Mouse (Mus musculus): Measurements from ENCODE around the gene Casp6. TPM values are rescaled to one million over a fixed set of nuclear protein-coding genes. Genes with fewer than 3 reads are reported as not detected.

Casp6 gene
- total RNA-seq (2023): 10 to 100 TPM in 1 of 2 experiments, 1 to 10 TPM in 1; 9.2 to 10.1 TPM

DNA sequence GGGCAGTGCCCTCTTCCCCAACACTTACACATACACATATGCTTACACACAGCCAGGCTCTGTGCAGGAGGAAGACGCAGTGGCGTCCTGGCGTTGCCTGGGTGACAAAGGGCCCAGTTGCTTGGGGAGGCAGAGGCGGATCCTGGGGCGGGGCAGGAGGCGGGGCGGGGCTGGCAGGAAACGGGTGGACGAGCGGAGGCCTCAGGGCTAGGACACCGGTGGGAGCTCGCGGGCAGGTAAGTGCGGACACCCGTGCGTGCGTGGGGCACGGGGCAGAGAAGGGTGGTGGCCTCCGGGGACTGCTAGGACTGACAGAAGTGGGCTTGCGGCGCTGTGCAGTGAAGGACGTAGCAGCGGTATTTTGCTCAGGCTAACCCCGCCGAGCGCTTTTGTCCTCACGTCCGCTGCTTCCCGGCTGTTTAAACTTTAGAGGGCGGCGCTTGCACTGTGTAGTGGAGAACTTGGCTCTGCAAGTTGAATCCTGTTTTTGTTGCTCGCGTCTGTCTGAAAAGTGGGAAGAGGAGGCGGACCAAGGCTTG, at the start of gene Casp6:
Gene Casp6 (plus strand): TSS at position 155 of the 539 bp plus-strand sequence.

GRCm38 (mm10) chr3:129878405-129879021, 22.7 kb upstream of the Casp6 start, which contains the start of gene Pla2g12a:
Pla2g12a (plus strand) TSS chr3:129878606.

Other genes starting within 250 kb of the Casp6 start
- gene Egf, start 146.1 kb upstream of the Casp6 start, total RNA-seq (2023): under 1 TPM; 0.33 to 0.96 TPM
- not detected for gene Lrit3, start 97.4 kb upstream of the Casp6 start, total RNA-seq (2023)
- under 1 TPM in 1 of 2 experiments, not detected in 1; 0.22 TPM for gene Rrh, start 78.8 kb upstream of the Casp6 start, total RNA-seq (2023)
- gene Gar1, start 70.0 kb upstream of the Casp6 start, total RNA-seq (2023): 10 to 100 TPM; 24.3 to 27.6 TPM
- gene Cfi, start 65.5 kb upstream of the Casp6 start, total RNA-seq (2023): not detected
- 10 to 100 TPM in 1 of 2 experiments, 1 to 10 TPM in 1; 9.8 to 10.6 TPM for gene Pla2g12a, start 22.8 kb upstream of the Casp6 start, total RNA-seq (2023)
- 10 to 100 TPM; 30.8 to 32.2 TPM for gene Mcub, start 68.8 kb downstream of the Casp6 start, total RNA-seq (2023)
- 10 to 100 TPM; 62.2 to 69.4 TPM for gene Sec24b, start 160.1 kb downstream of the Casp6 start, total RNA-seq (2023)
- under 1 TPM; 0.07 to 0.22 TPM for gene Col25a1, start 230.1 kb downstream of the Casp6 start, total RNA-seq (2023)

All from neutrophil, adult 83 days (primary cell).